Mouse (Mus musculus) bone marrow, adult 2 months (tissue): ENCODE results near the gene Srsf6. TPM values are rescaled to one million over a fixed set of nuclear protein-coding genes. Genes with fewer than 3 reads are reported as not detected.

Experiments
- H3K27ac ChIP-seq: fragments of 200-500 bp; 2 replicates; pipeline ENCODE4 v1.5.1; 2012; ENCODE audit warnings: low read depth, mild to moderate bottlenecking, control low read depth, inconsistent platforms, low read length; ENCODE audit not compliant: control insufficient read depth, poor library complexity, insufficient read depth
- H3K4me1 ChIP-seq: fragments of 200-500 bp; 2 replicates; pipeline ENCODE4 v1.6.1; 2011; ENCODE audit warnings: low read length; ENCODE audit not compliant: control insufficient read depth, insufficient read depth
- H3K4me3 ChIP-seq: fragments of 200-500 bp; replicated peaks from 2 replicates; pipeline ENCODE3; 2011; ENCODE audit warnings: mild to moderate bottlenecking, low read depth, low read length, control low read depth; ENCODE audit not compliant: control insufficient read depth
- CTCF ChIP-seq: fragments of 200-500 bp; IDR thresholded peaks from 2 replicates; pipeline ENCODE4 v1.5.1; 2011; ENCODE audit warnings: low read length, control low read depth; ENCODE audit not compliant: control insufficient read depth, insufficient read depth
- POLR2A ChIP-seq: fragments of 200-500 bp; IDR thresholded peaks from 2 replicates; pipeline ENCODE4 v1.6.1; 2011; ENCODE audit warnings: low read depth, mild to moderate bottlenecking, control low read depth, low read length, borderline replicate concordance; ENCODE audit not compliant: control insufficient read depth
- WGBS: fragments of 180-500 bp; shearing (Covaris S2); methylation state at CpG from one replicate; pipeline ENCODE4 v1.1.7; 2018; 5-methylcytosine and 5-hydroxymethylcytosine counted together
- polyA plus RNA-seq: library from polyadenylated mRNA; stranded (reverse); fragments of >200 nt; gene quantifications from 2 replicates; pipeline ENCODE4 v1.2.4, GENCODE M21; 2011; ENCODE audit warnings: low replicate concordance; ENCODE audit not compliant: missing spikeins, insufficient read depth, insufficient read length

Gene Srsf6
- polyA plus RNA-seq, 1 experiment = 163 TPM

DNA sequence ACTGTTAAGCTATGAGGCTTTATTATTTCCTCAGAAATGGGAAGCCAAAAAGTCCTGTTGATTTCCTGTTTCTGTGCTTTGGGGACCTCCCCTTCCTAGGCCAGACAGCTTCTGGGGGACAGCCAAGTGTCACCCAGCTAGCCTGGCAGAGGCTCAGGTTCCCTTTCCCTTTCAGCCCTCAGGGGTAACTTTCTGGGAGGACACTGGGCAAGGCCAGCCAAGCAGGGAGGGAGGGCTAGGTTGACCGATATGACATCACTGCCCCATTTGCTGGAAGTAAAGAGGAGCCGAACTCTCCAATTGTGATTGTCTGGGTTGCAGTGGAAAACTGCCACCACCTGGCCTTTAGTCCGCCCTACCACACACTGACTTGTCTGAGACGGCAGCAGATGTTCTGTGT, 44.7 kb downstream of the Srsf6 start:
- TF ChIP-seq POLR2A (no peak), CTCF (no peak)
- no peaks in the 10 kb centered on the region; the same call in 1 of the 2 replicates for H3K4me1 ChIP-seq
- no peak overlapping the region for H3K4me3 ChIP-seq
- no peak overlapping the region for H3K27ac ChIP-seq
- WGBS = 25% methylated on average over 4 of the region's 4 CpGs

DNA sequence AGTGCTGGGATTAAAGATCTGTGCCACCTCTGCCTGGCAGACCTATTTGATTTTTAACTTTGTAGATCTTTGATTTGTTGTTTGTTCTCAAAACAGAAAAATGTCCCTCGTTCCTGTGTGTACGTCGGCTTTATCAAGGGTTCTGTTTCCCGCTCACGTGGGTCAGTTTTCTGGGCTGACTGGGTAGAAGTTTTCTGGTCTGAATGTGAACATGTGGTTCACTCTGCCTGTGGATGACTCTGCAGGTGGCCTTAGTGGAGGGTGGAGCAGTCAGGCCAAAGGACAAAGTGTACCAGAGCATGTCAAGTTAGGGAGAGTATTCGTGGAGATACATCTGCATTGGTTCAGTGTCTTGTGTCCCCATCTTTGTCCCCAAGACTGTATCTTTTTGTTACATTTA, 53.1 kb downstream of the Srsf6 start:
- TF ChIP-seq CTCF = no peak
- no peak for TF ChIP-seq POLR2A
- H3K4me1 ChIP-seq = no peaks in the 10 kb centered on the region; the same call in 1 of the 2 replicates
- 86% methylated on average over 6 of the region's 6 CpGs for WGBS
- no peak overlapping the region for H3K27ac ChIP-seq
- H3K4me3 ChIP-seq = no peak overlapping the region

DNA sequence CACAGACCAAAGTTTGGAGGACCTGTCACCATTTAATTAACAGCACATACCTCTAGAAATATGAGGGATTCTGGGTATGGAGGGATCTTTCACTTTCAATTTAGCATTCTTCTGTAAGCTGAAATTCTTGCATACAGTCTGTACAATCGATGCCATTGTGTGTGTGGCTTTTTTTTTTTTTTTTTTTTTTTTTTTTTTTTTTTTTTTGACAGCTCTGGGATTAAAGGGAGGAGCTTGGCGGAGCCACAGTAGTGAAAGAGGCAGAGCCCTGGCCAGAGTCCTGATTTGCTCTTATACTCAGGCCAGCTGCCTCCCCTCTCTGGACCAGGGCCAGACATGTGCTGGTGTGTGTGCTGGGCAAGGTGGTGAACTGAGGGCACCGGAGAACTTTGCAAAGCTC, 54.6 kb downstream of the Srsf6 start:
- TF ChIP-seq CTCF = no peak
- TF ChIP-seq POLR2A = no peak
- no peaks in the 10 kb centered on the region; the same call in 1 of the 2 replicates for H3K4me1 ChIP-seq
- 45% methylated on average over 3 of the region's 3 CpGs for whole genome bisulfite sequencing

More for the DNA sequence above, 54.6 kb downstream of the Srsf6 start:
- Histone ChIP-seq H3K4me3 (no peak overlapping the region), H3K27ac (no peak overlapping the region)

Other genes with a start within 250 kb of the Srsf6 start
- 0.47 and 0.52 TPM in 2 replicates for gene L3mbtl1, start 11.9 kb downstream of the Srsf6 start, polyA plus RNA-seq
- 0.49 and 1.1 TPM in 2 replicates for gene Sgk2, start 55.8 kb downstream of the Srsf6 start, polyA plus RNA-seq
- gene Ift52, start 85.8 kb downstream of the Srsf6 start, polyA plus RNA-seq = 11.2 and 16.8 TPM in 2 replicates
- 43.6 and 59.3 TPM in 2 replicates for gene Mybl2, start 123.2 kb downstream of the Srsf6 start, polyA plus RNA-seq
- 10.0 TPM in 1 of 2 replicates, not detected in the other for gene Gtsf1l, start 156.3 kb downstream of the Srsf6 start, polyA plus RNA-seq